Mouse (Mus musculus) ES-CJ7 (cell line): Measurements from ENCODE around the gene Tsc22d3.

Experiments used
- DNase-seq: peaks from one replicate; pipeline ENCODE4 v3.0.0; 2011; ENCODE audit warnings: low read depth, low spot score

Gene Tsc22d3

GRCm38 (mm10) chrX:140600410-140601109 lies at the start of gene Tsc22d3:
TSS of gene Tsc22d3 (minus strand) at chrX:140600659.
- peak; percentile 66 for DNase-seq

GRCm38 (mm10) chrX:140639592-140639991 lies 39.1 kb upstream of the Tsc22d3 start:
- DNase-seq: no peak

DNA sequence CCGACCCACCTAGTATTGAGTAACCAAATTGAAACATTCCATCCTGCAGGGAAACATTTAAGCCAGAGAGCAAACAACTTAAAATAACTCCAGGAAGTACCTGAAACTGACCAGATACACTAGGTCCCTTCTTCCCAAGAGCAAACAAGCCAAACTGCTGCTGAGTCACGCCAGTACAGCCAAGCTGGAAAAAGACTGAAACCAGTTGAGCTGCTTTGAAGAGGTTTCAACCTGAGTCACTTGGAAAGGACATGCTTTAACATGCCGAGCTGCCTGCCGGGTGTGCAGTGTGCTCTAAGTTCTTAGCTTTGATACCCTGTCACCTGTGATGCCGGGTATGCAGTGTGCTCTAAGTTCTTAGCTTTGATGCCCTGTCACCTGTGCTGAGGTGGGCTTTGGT lies 37.6 kb upstream of the Tsc22d3 start:
- peak; percentile 2 for DNase-seq

GRCm38 (mm10) chrX:140624875-140625594 lies 24.6 kb upstream of the Tsc22d3 start:
- DNase-seq: peak; percentile 61

- no peak for DNase-seq
Observed at GRCm38 (mm10) chrX:140609938-140610337, 9.5 kb upstream of the Tsc22d3 start.

GRCm38 (mm10) chrX:140601884-140602283 lies 1.4 kb upstream of the Tsc22d3 start:
- no peak for DNase-seq

DNA sequence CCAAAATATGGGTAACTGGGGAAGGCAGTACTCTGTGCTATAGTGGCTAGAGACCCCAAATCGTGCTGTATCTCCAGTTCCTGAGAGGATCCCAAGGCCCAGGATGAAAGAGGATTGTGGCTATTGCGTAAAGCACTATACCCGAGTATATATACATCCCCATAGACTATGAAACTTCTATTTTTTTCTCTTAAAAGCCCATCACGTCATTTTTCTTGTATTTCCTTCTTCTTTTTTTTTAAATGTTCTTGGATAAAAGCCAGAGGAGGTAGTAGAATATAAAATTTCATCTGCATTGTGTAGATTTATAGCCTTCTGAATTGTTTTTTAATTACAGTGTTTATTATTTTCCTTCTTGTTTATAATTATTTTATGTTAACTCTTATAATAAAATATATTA lies 852 bp upstream of the Tsc22d3 start:
- no peak for DNase-seq

DNA sequence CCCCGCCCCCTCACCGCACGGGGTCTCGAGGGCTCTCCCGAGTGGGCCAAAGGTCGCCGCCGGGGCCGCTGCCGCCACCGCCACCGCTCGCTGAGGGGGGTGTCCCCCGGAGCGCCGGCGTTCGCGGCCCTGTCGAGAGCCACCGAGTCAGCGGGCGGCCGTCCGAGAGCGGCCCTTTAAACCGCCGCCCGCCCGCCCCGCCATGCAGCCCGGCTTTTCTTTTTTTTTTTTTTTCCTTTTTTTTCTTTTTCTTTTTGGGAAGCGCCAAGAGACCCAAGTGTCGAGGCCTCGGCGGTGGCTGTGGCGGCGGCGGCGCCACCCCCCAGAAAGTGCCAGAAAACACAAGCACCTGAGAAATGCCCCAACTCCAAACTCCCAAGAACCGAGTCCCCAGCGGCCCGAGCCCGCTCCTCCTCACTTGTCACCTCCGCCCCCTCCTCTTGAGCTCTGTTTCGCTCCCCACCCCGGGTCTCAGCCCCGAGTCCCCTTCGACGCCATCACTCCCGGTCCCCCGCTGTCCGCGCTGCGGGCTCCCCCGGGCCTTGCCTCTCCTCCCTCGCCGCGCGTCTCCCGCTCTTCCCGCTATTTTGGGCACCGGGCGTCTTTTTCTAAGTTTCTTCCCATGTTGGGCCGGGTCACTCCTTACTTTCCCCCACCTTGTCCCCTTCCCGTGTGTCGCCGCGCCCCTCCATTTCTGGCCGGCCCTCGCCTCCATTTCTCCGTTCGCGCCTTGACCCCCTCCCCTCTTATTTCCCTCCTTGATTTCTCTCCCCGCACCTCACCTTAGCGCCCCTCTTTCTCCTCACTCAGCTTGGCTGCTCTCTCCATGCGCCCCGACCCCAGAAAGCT lies 674 bp downstream of the Tsc22d3 start:
- peak; percentile 10 for DNase-seq

GRCm38 (mm10) chrX:140598850-140599560 lies 1.5 kb downstream of the Tsc22d3 start:
- peak; percentile 7 for DNase-seq

DNA sequence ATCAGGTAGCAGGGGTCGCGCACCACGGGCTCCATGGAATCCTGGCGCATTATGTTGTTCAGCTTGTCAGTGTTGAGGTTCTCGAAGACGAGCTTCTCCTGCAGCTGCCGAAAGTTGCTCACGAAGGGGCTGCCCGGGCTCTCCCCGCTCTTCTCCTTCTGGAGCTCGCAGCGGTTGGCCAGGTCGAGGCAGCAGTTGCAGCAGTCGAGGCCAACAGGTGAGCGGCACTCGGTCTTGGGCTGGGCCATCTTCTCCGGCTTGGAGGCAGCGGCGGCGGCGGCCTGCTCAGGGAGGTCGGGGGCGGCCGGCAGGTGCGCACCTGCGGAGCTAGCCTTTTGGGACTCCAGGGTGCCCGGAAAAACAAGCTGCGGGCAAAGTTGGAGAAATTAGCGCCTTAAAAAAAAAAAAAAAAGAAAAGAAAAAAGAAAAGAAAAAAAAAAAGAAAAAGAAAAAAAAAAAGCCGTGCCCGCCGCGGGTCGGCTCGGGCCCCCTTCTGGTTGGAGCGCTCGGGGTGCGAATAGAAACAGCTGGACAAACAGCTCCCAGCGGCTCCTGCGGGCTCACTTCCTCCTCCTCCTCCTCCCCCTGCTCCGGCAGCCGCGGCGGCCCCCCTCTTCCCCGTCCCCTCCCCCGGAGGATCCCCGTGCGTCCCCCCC lies 2.1 kb downstream of the Tsc22d3 start:
- peak; percentile 2 for DNase-seq

GRCm38 (mm10) chrX:140591176-140591575 lies 9.3 kb downstream of the Tsc22d3 start:
- no peak for DNase-seq

DNA sequence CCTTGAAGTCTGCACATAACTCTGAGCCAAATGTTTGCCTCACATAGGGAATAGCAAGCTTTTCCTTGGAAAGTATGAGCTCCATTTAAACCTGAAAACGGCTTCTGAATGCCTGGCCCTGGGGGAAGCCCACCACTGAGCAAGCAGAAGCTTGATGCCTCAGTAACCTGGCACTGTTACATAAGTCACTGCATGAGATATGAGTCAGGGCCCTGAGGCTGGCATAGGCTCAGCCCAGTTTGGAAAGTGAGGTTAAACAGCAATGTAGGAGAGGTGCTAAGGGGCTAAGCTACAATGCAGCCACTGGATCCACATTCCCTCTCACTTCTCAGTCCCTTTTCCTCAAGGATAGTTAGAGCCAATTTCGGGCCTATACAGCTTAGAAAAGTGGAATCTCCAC lies 10.3 kb downstream of the Tsc22d3 start:
- no peak for DNase-seq

GRCm38 (mm10) chrX:140589194-140589751 lies 11.2 kb downstream of the Tsc22d3 start:
- no peak for DNase-seq

DNA sequence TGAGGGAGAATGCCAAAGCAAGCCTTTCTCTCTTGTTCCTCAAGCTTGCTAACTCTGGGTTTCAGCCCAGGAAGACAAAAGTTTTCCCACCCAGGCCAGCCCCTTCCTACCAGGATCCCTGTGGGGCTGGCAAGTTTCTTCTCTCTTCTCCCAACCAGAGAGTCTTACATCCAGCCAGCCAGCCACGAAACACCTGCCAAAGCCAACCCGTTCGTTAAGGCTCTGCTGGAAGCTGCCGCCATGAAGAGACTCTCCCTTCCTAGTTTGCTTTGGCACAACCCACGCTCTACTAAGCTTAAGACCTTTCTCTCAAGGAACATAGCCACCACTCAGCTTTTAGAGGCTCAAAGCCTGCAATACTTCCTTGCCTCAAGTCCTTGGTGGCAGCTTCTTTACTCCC lies 11.9 kb downstream of the Tsc22d3 start:
- DNase-seq: no peak

GRCm38 (mm10) chrX:140580416-140580815 lies 20.0 kb downstream of the Tsc22d3 start:
- DNase-seq: no peak

DNA sequence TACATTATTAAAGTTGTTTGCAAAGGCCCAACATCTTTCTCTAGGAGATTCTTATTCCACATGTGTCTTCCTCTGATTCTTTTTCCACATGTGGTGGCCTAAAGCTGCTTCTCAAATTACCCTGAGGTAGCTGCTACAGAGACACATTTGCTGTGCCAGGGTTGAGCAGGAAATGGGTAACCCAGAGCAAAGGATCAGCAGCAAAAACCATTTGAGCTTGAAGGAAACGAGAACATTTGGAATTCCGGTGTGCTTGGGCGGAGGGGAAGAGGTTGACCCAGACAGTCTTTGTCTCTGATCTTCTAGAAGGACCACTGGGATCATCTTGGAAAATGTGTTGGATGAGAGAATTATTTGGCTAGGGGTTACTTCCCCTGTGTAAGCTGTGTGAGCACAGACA lies 24.8 kb downstream of the Tsc22d3 start:
- no peak for DNase-seq

DNA sequence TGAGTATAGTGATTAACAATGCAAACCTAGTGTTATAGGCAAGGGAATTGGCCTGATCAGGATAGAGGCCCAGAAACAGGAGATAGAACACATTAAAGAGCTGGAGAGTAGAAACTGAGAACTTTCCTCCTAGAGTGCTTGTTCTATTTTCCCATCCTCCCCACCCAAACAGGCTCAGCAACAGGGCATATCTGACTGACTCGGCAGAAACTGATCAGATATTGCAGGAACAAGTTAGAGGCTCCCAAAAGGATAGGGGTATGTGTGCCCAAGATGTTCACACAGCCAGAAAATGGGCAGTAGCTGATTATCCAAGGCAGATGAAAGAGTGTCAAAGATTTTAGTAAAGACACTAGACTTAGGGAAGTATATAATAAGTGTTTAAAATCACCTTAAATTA lies 25.3 kb downstream of the Tsc22d3 start:
- no peak for DNase-seq

- no peak for DNase-seq
Observed at GRCm38 (mm10) chrX:140572702-140573338, 27.6 kb downstream of the Tsc22d3 start.

DNA sequence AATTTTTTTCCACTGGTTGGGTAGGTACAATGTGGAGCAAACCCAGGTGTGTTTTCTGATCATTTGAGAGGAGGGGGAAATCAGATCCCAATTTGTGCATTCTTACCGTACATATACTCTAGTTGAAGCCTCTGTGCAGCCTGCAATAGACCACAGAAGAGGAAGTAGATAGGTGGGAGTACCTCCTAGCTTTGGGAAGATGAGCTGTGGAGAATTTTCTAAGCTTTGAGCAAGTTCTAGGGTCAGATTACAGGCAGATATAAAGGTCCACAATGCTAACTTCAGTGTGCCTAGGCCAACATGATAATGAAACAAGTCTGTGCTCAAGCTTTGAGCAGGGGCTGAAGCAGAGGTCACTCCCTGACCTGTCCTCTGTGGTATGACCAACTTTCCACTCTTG lies 30.9 kb downstream of the Tsc22d3 start:
- no peak for DNase-seq

GRCm38 (mm10) chrX:140567711-140568407 lies 32.6 kb downstream of the Tsc22d3 start:
- no peak for DNase-seq
